ENCODE assay signal across 16 mouse cellular contexts in the genomic region with DNA sequence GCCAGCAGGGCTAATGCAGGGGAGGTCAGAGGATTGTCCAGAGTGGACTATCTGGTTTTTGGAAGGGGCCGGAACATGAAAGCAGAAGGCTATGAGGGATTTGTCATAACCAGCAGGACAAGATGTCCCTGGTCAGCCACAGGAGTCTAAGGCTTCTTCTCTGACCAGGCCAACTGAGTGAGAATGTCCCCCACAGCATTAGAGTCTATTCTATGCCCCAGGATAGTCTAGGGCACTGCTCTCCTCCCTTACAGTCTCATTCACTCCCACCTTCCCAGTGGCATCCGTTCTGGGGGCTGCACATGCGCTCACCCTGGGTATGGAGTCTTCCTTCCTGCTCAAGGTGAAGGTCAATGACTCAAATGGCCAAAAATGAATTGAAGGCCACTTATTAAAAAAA.
"Had no signal": no experiment of that assay in that cellular context is flagged by ENCODE, and none has a peak within 500 bp of the region (broad histone marks: within the 10 kb centered on the region; RNA-seq: fewer than 3 reads in every experiment).

No protein-coding gene starts in this region.

- DNase-seq: heart, postnatal 10 days; heart, postnatal 14 days; heart, postnatal 36 days; heart, postnatal 4 days; kidney, adult 11 months; kidney, adult 18-20 months; kidney, adult 2 months; kidney, adult 8-10 months; kidney, adult 9 months; kidney, postnatal 10 days; kidney, postnatal 14 days; kidney, postnatal 25 days; kidney, postnatal 36 days; kidney, postnatal 4 days; layer of hippocampus, adult 9-11 months; layer of hippocampus, postnatal 36 days had no signal
